Mouse (Mus musculus) embryonic facial prominence, embryonic 10.5 days (tissue): ENCODE data around the gene Vmn1r33. TPM values are rescaled to one million over a fixed set of nuclear protein-coding genes. Genes with fewer than 3 reads are reported as not detected.
"Not testable (repeated sequence)": the region's sequence is repeated elsewhere in the genome, so short reads cannot be mapped to it uniquely, and the experiment has no call there.

ENCODE experiments used
- DNase-seq: peaks from one replicate; pipeline ENCODE4 v3.0.0-alpha.2; 2017; ENCODE audit warnings: low spot score
- H3K27ac ChIP-seq: fragments of 300-500 bp; sonication (generic); replicated peaks from 2 replicates; pipeline ENCODE4 v1.5.1; 2016; ENCODE audit warnings: mild to moderate bottlenecking
- H3K27me3 ChIP-seq: fragments of 300-500 bp; sonication (generic); replicated peaks from 2 replicates; pipeline ENCODE4 v1.6.1; 2016; ENCODE audit warnings: low read depth, mild to moderate bottlenecking; ENCODE audit not compliant: poor library complexity, severe bottlenecking
- H3K36me3 ChIP-seq: fragments of 300-500 bp; sonication (generic); replicated peaks from 2 replicates; pipeline ENCODE4 v1.6.1; 2016; ENCODE audit warnings: mild to moderate bottlenecking, moderate library complexity
- H3K4me1 ChIP-seq: fragments of 300-500 bp; sonication (generic); 2 replicates; pipeline ENCODE4 v1.6.1; 2016
- H3K4me3 ChIP-seq: fragments of 300-500 bp; sonication (generic); 2 replicates; pipeline ENCODE4 v1.5.1; 2016; ENCODE audit warnings: mild to moderate bottlenecking, moderate library complexity
- H3K9me3 ChIP-seq: fragments of 300-500 bp; sonication (generic); 2 replicates; pipeline ENCODE4 v1.6.1; 2016; ENCODE audit warnings: mild to moderate bottlenecking
- WGBS: fragments of 180-500 bp; shearing (Covaris S2); methylation state at CpG from one replicate; pipeline ENCODE4 v1.1.7; 2016; 5-methylcytosine and 5-hydroxymethylcytosine counted together
- polyA plus RNA-seq: library from polyadenylated mRNA; unstranded; fragments of >200 nt; fragmentation: Nextera tagmentation; extraction: Ambion mirVana; gene quantifications from 2 replicates; pipeline ENCODE4 v1.2.1, GENCODE M21; 2016

Gene Vmn1r33
- not detected in 2 replicates for polyA plus RNA-seq

DNA sequence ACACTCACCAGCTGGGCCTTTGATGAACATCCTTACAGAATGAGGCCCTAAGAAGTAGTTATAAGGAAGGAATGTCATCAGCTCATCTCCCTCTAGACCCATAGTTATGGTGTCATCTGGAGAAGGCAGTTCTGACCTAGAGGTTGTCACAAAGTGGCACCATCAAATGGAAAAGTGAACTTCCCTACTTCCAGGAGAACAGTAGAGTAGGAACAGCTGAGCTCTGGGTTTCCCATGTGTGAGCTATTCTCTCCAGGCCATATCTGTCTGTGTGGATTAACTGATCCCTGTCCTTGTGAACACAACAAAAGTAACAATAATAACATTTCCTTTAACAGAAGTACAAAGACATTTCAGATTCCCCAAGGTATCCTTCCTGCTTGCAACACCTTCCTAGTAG lies at the start of gene Vmn1r33:
TSS of gene Vmn1r33 (minus strand) at position 101 of the 400 bp plus-strand sequence.
- H3K27me3 ChIP-seq, H3K4me3 ChIP-seq, H3K27ac ChIP-seq, H3K36me3 ChIP-seq, H3K9me3 ChIP-seq, H3K4me1 ChIP-seq, DNase-seq: not testable (repeated sequence)

DNA sequence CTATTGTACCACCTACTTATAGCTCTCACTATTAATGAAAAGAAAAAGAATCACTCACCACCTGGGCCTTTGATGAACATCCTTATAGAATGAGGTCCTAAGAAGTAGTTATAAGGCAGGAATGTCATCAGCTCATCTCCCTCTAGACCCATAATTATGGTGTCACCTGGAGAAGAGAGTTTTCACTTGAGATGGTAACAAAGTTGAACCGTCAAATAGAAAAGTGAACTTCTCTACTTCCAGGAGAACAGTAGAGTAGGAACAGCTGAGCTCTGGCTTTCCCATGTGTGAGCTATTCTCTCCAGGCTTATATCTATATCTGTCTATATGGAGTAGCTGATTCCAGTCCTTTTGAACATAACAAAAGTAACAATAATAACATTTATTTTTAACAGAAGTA lies 25.7 kb upstream of the Vmn1r33 start, which contains the start of gene Vmn1r34:
TSS of gene Vmn1r34 (minus strand) at position 101 of the 400 bp plus-strand sequence.
- Histone ChIP-seq H3K4me3 (no peak within 1 kb of the TSS), H3K4me1 (no peaks in the 10 kb centered on the region), H3K27me3 (no peaks in the 10 kb centered on the region), H3K27ac (no peak within 1 kb of the TSS), H3K36me3 (no peaks in the 10 kb centered on the region), H3K9me3 (no peaks in the 10 kb centered on the region)
- WGBS = 84% methylated on average over 1 of the region's 1 CpGs
- no peak for DNase-seq

DNA sequence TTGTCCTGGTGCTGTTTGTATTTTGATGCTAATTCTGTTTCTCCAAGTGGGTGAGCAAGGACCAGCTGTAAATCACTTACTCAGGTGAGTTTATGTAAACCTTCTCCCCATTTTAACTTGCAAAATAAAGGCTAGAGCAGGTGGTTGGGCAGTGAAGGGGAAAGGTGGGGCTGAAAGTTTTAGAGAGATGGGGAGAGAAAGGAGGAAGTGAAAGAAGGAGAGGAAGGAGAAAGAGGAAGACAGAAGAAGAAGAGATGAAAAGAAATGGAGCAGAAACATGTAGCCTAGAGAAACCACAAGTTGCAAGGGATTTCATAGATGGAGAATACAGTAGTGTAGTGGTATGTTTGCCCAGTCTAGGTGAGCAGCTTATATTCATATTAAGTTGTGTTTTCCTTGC lies 22.3 kb downstream of the Vmn1r33 start:
- no peaks in the 10 kb centered on the region for H3K27me3 ChIP-seq
- H3K9me3 ChIP-seq = no peaks in the 10 kb centered on the region
- H3K36me3 ChIP-seq = no peaks in the 10 kb centered on the region
- no peak overlapping the region for H3K27ac ChIP-seq
- H3K4me1 ChIP-seq = no peaks in the 10 kb centered on the region
- H3K4me3 ChIP-seq = no peak overlapping the region
- DNase-seq = no peak

Other genes with a start within 250 kb of the Vmn1r33 start
- 150 and 163 TPM in 2 replicates for gene Mad2l1, start 82.9 kb downstream of the Vmn1r33 start, polyA plus RNA-seq
- gene Vmn1r32, start 58.2 kb downstream of the Vmn1r33 start, polyA plus RNA-seq = 0.13 and 0.14 TPM in 2 replicates
- not detected in 2 replicates for gene Vmn1r34, start 25.6 kb upstream of the Vmn1r33 start, polyA plus RNA-seq
- not detected in 2 replicates for gene Vmn1r35, start 67.6 kb upstream of the Vmn1r33 start, polyA plus RNA-seq
- not detected in 2 replicates for gene Vmn1r36, start 100.9 kb upstream of the Vmn1r33 start, polyA plus RNA-seq
- gene Vmn1r37, start 111.1 kb upstream of the Vmn1r33 start, polyA plus RNA-seq = not detected in 2 replicates
- not detected in 2 replicates for gene Vmn1r38, start 164.3 kb upstream of the Vmn1r33 start, polyA plus RNA-seq
- gene Vmn1r39, start 192.3 kb upstream of the Vmn1r33 start, polyA plus RNA-seq = not detected in 2 replicates